Mouse (Mus musculus): ENCODE measurements around the gene Adam1b. TPM values are rescaled to one million over a fixed set of nuclear protein-coding genes. Genes with fewer than 3 reads are reported as not detected.
A peak's percentile ranks its signal among the peaks of the same experiment; 100 is the strongest.

The Adam1b gene
- 0.07 TPM in 1 of 2 replicates, not detected in the other for polyA plus RNA-seq (2015; fragmentation: Nextera tagmentation; extraction: Ambion mirVana)

- H3K36me3 ChIP-seq (ENCODE audit: control insufficient read depth, insufficient read depth, low read length): no peaks in the 10 kb centered on the region
- H3K4me2 ChIP-seq (ENCODE audit: low read length): no peak within 1 kb of the TSS
- H3K9me3 ChIP-seq (ENCODE audit: control insufficient read depth, low read length): no peaks in the 10 kb centered on the region
- ATAC-seq: no peak
- 84% methylated on average over 3 of the region's 3 CpGs for WGBS
- H3K27me3 ChIP-seq (replicated peaks; ENCODE audit: control insufficient read depth, insufficient read depth, low read length): no peaks in the 10 kb centered on the region
- H3K27ac ChIP-seq (ENCODE audit: low read depth, low read length): no peak within 1 kb of the TSS
- H3K4me1 ChIP-seq (ENCODE audit: control insufficient read depth, insufficient read depth, low read depth, low read length): no peaks in the 10 kb centered on the region
- H3K9ac ChIP-seq (ENCODE audit: low read depth, low read length): no peak within 1 kb of the TSS
- no peak within 1 kb of the TSS for H3K4me3 ChIP-seq (ENCODE audit: low read length)
These were observed at the start of gene Adam1b for GRCm38 (mm10) chr5:121503231-121503630. Adam1b (minus strand) TSS chr5:121503435.

- Histone ChIP-seq H3K9ac (ENCODE audit: low read depth, low read length) (no peak overlapping the region), H3K36me3 (ENCODE audit: control insufficient read depth, insufficient read depth, low read length) (no peaks in the 10 kb centered on the region), H3K9me3 (ENCODE audit: control insufficient read depth, low read length) (no peaks in the 10 kb centered on the region), H3K4me2 (ENCODE audit: low read length) (no peak overlapping the region), H3K27ac (ENCODE audit: low read depth, low read length) (no peak overlapping the region), H3K4me1 (ENCODE audit: control insufficient read depth, insufficient read depth, low read depth, low read length) (peaks cover 11% of the 10 kb centered on the region), H3K4me3 (ENCODE audit: low read length) (no peak overlapping the region), H3K27me3 (replicated peaks; ENCODE audit: control insufficient read depth, insufficient read depth, low read length) (no peaks in the 10 kb centered on the region)
- WGBS: 88% methylated on average over 7 of the region's 7 CpGs
- ATAC-seq: no peak
These were observed 46.0 kb upstream of the Adam1b start for GRCm38 (mm10) chr5:121549196-121549595.

GRCm38 (mm10) chr5:121547084-121547483 lies 43.8 kb upstream of the Adam1b start:
- Histone ChIP-seq H3K27ac (ENCODE audit: low read depth, low read length) (no peak overlapping the region), H3K27me3 (replicated peaks; ENCODE audit: control insufficient read depth, insufficient read depth, low read length) (no peaks in the 10 kb centered on the region), H3K4me2 (ENCODE audit: low read length) (no peak overlapping the region), H3K36me3 (ENCODE audit: control insufficient read depth, insufficient read depth, low read length) (no peaks in the 10 kb centered on the region), H3K4me1 (ENCODE audit: control insufficient read depth, insufficient read depth, low read depth, low read length) (peaks cover 27% of the 10 kb centered on the region), H3K9me3 (ENCODE audit: control insufficient read depth, low read length) (no peaks in the 10 kb centered on the region), H3K9ac (ENCODE audit: low read depth, low read length) (no peak overlapping the region), H3K4me3 (ENCODE audit: low read length) (no peak overlapping the region)
- no peak for ATAC-seq
- 95% methylated on average over 3 of the region's 3 CpGs for WGBS

- Histone ChIP-seq H3K4me3 (ENCODE audit: low read length) (peak overlapping the region; percentile 74), H3K27me3 (replicated peaks; ENCODE audit: control insufficient read depth, insufficient read depth, low read length) (no peaks in the 10 kb centered on the region), H3K36me3 (ENCODE audit: control insufficient read depth, insufficient read depth, low read length) (no peaks in the 10 kb centered on the region), H3K9ac (ENCODE audit: low read depth, low read length) (peak overlapping the region; percentile 86), H3K4me2 (ENCODE audit: low read length) (peak overlapping the region; percentile 77), H3K4me1 (ENCODE audit: control insufficient read depth, insufficient read depth, low read depth, low read length) (peaks cover 27% of the 10 kb centered on the region), H3K9me3 (ENCODE audit: control insufficient read depth, low read length) (no peaks in the 10 kb centered on the region), H3K27ac (ENCODE audit: low read depth, low read length) (no peak overlapping the region; the same call in 1 of the 2 replicates)
- 43% methylated on average over 6 of the region's 6 CpGs for WGBS
- peak; percentile 16; the same call in 1 of the 2 replicates for ATAC-seq
These were observed 43.3 kb upstream of the Adam1b start for GRCm38 (mm10) chr5:121546530-121546895.

- peak within 1 kb of the TSS; percentile 74 for H3K4me3 ChIP-seq (ENCODE audit: low read length)
- ATAC-seq: peak; percentile 94
- H3K4me2 ChIP-seq (ENCODE audit: low read length): peak within 1 kb of the TSS; percentile 96
- H3K4me1 ChIP-seq (ENCODE audit: control insufficient read depth, insufficient read depth, low read depth, low read length): peaks cover 27% of the 10 kb centered on the region
- WGBS: 2% methylated on average over 45 of the region's 55 CpGs
- H3K9me3 ChIP-seq (ENCODE audit: control insufficient read depth, low read length): no peaks in the 10 kb centered on the region
- H3K9ac ChIP-seq (ENCODE audit: low read depth, low read length): peak within 1 kb of the TSS; percentile 86
- H3K36me3 ChIP-seq (ENCODE audit: control insufficient read depth, insufficient read depth, low read length): no peaks in the 10 kb centered on the region
- H3K27me3 ChIP-seq (replicated peaks; ENCODE audit: control insufficient read depth, insufficient read depth, low read length): no peaks in the 10 kb centered on the region
- H3K27ac ChIP-seq (ENCODE audit: low read depth, low read length): peak within 1 kb of the TSS; percentile 99
These were observed 42.7 kb upstream of the Adam1b start, which contains the start of gene Mapkapk5 for GRCm38 (mm10) chr5:121545793-121546529. Mapkapk5 (minus strand) TSS chr5:121545905.

GRCm38 (mm10) chr5:121544910-121545792 lies 41.9 kb upstream of the Adam1b start, which contains the start of the genes Adam1a and Gm42878:
Adam1a (minus strand) TSS chr5:121545482.
Gm42878 (minus strand) TSS chr5:121545482.
- peak within 1 kb of the TSS; percentile 96 for H3K4me2 ChIP-seq (ENCODE audit: low read length)
- H3K4me1 ChIP-seq (ENCODE audit: control insufficient read depth, insufficient read depth, low read depth, low read length): peaks cover 27% of the 10 kb centered on the region
- WGBS: 1% methylated on average over 53 of the region's 97 CpGs
- peak within 1 kb of the TSS; percentile 99 for H3K27ac ChIP-seq (ENCODE audit: low read depth, low read length)
- peak within 1 kb of the TSS; percentile 74 for H3K4me3 ChIP-seq (ENCODE audit: low read length)
- peak within 1 kb of the TSS; percentile 86 for H3K9ac ChIP-seq (ENCODE audit: low read depth, low read length)
- peak; percentile 62 for ATAC-seq
- no peaks in the 10 kb centered on the region for H3K36me3 ChIP-seq (ENCODE audit: control insufficient read depth, insufficient read depth, low read length)
- H3K27me3 ChIP-seq (replicated peaks; ENCODE audit: control insufficient read depth, insufficient read depth, low read length): no peaks in the 10 kb centered on the region
- H3K9me3 ChIP-seq (ENCODE audit: control insufficient read depth, low read length): no peaks in the 10 kb centered on the region

- no peak overlapping the region for H3K9ac ChIP-seq (ENCODE audit: low read depth, low read length)
- no peaks in the 10 kb centered on the region for H3K27me3 ChIP-seq (replicated peaks; ENCODE audit: control insufficient read depth, insufficient read depth, low read length)
- no peak overlapping the region for H3K27ac ChIP-seq (ENCODE audit: low read depth, low read length)
- H3K4me3 ChIP-seq (ENCODE audit: low read length): no peak overlapping the region
- H3K4me1 ChIP-seq (ENCODE audit: control insufficient read depth, insufficient read depth, low read depth, low read length): peaks cover 27% of the 10 kb centered on the region
- H3K36me3 ChIP-seq (ENCODE audit: control insufficient read depth, insufficient read depth, low read length): no peaks in the 10 kb centered on the region
- WGBS: 87% methylated on average over 3 of the region's 3 CpGs
- no peaks in the 10 kb centered on the region for H3K9me3 ChIP-seq (ENCODE audit: control insufficient read depth, low read length)
- no peak for ATAC-seq
- H3K4me2 ChIP-seq (ENCODE audit: low read length): no peak overlapping the region
These were observed 40.1 kb upstream of the Adam1b start for GRCm38 (mm10) chr5:121543370-121543769.

- no peak overlapping the region for H3K9ac ChIP-seq (ENCODE audit: low read depth, low read length)
- no peak for ATAC-seq
- no peaks in the 10 kb centered on the region for H3K9me3 ChIP-seq (ENCODE audit: control insufficient read depth, low read length)
- peaks cover 5% of the 10 kb centered on the region for H3K36me3 ChIP-seq (ENCODE audit: control insufficient read depth, insufficient read depth, low read length)
- WGBS: 86% methylated on average over 7 of the region's 7 CpGs
- H3K4me1 ChIP-seq (ENCODE audit: control insufficient read depth, insufficient read depth, low read depth, low read length): peaks cover 21% of the 10 kb centered on the region
- no peaks in the 10 kb centered on the region for H3K27me3 ChIP-seq (replicated peaks; ENCODE audit: control insufficient read depth, insufficient read depth, low read length)
- no peak overlapping the region for H3K27ac ChIP-seq (ENCODE audit: low read depth, low read length)
- no peak overlapping the region for H3K4me2 ChIP-seq (ENCODE audit: low read length)
- no peak overlapping the region for H3K4me3 ChIP-seq (ENCODE audit: low read length)
These were observed 38.0 kb upstream of the Adam1b start for GRCm38 (mm10) chr5:121541235-121541634.

- H3K27me3 ChIP-seq (replicated peaks; ENCODE audit: control insufficient read depth, insufficient read depth, low read length): no peaks in the 10 kb centered on the region
- H3K4me2 ChIP-seq (ENCODE audit: low read length): no peak overlapping the region
- no peaks in the 10 kb centered on the region for H3K9me3 ChIP-seq (ENCODE audit: control insufficient read depth, low read length)
- 95% methylated on average over 5 of the region's 5 CpGs for WGBS
- peaks cover 14% of the 10 kb centered on the region for H3K36me3 ChIP-seq (ENCODE audit: control insufficient read depth, insufficient read depth, low read length)
- no peak overlapping the region for H3K27ac ChIP-seq (ENCODE audit: low read depth, low read length)
- peaks cover 21% of the 10 kb centered on the region for H3K4me1 ChIP-seq (ENCODE audit: control insufficient read depth, insufficient read depth, low read depth, low read length)
- H3K9ac ChIP-seq (ENCODE audit: low read depth, low read length): no peak overlapping the region
- no peak overlapping the region for H3K4me3 ChIP-seq (ENCODE audit: low read length)
- no peak for ATAC-seq
These were observed 36.8 kb upstream of the Adam1b start for GRCm38 (mm10) chr5:121540066-121540465.

Data from hindbrain, embryonic 16.5 days (tissue).